Mouse (Mus musculus) cerebellum, adult 2 months (tissue): Measurements from ENCODE around the gene Nup54. TPM values are rescaled to one million over a fixed set of nuclear protein-coding genes. Genes with fewer than 3 reads are reported as not detected.

Source experiments
- DNase-seq, 2 experiments: peaks; one replicate each; pipeline ENCODE4 v3.0.0; 2021
- H3K27ac ChIP-seq: fragments of 200-500 bp; 2 replicates; pipeline ENCODE4 v1.5.1; 2012; ENCODE audit warnings: low read length, control low read depth, inconsistent platforms; ENCODE audit not compliant: insufficient read depth
- H3K27me3 ChIP-seq: fragments of 200-500 bp; 2 replicates; pipeline ENCODE4 v1.6.1; 2012; ENCODE audit warnings: inconsistent platforms, mild to moderate bottlenecking, low read length, moderate library complexity; ENCODE audit not compliant: control insufficient read depth, insufficient read depth
- H3K4me1 ChIP-seq: fragments of 200-500 bp; 2 replicates; pipeline ENCODE4 v1.6.1; 2011; ENCODE audit warnings: low read length; ENCODE audit not compliant: control insufficient read depth, insufficient read depth
- H3K4me3 ChIP-seq: fragments of 200-500 bp; replicated peaks from 2 replicates; pipeline ENCODE3; 2011; ENCODE audit warnings: mild to moderate bottlenecking, low read depth, low read length, control low read depth; ENCODE audit not compliant: insufficient read depth
- CTCF ChIP-seq: fragments of 200-500 bp; IDR thresholded peaks from 2 replicates; pipeline ENCODE4 v1.5.1; 2011; ENCODE audit warnings: low read depth, mild to moderate bottlenecking, control low read depth, low read length, moderate library complexity, borderline replicate concordance; ENCODE audit not compliant: insufficient read depth
- POLR2A ChIP-seq: fragments of 200-500 bp; IDR thresholded peaks from 2 replicates; pipeline ENCODE4 v1.6.1; 2011; ENCODE audit warnings: low read length, control low read depth, borderline replicate concordance; ENCODE audit not compliant: insufficient read depth
- WGBS: fragments of 180-500 bp; shearing (Covaris S2); methylation state at CpG from one replicate; pipeline ENCODE4 v1.1.7; 2018; 5-methylcytosine and 5-hydroxymethylcytosine counted together
- polyA plus RNA-seq: library from polyadenylated mRNA; depleted of rRNA; stranded (reverse); fragments of >200 nt; gene quantifications from 2 replicates; pipeline ENCODE4 v1.2.3, GENCODE M21; 2012

The Nup54 gene
- polyA plus RNA-seq, 1 experiment: 33.0 TPM

GRCm38 (mm10) chr5:92383747-92384146 lies 51.3 kb downstream of the Nup54 start:
- Histone ChIP-seq H3K27me3 (no peaks in the 10 kb centered on the region), H3K4me1 (no peaks in the 10 kb centered on the region), H3K4me3 (no peak overlapping the region), H3K27ac (no peak overlapping the region)
- TF ChIP-seq POLR2A (no peak), CTCF (no peak)
- DNase-seq: no peak
- WGBS: 35% methylated on average over 7 of the region's 7 CpGs

GRCm38 (mm10) chr5:92382349-92382679 lies 52.7 kb downstream of the Nup54 start:
- Histone ChIP-seq H3K4me1 (no peaks in the 10 kb centered on the region), H3K27ac (no peak overlapping the region), H3K4me3 (no peak overlapping the region), H3K27me3 (no peaks in the 10 kb centered on the region)
- TF ChIP-seq POLR2A (no peak), CTCF (no peak)
- DNase-seq: no peak
- 54% methylated on average over 9 of the region's 9 CpGs for WGBS

- no peaks in the 10 kb centered on the region for H3K4me1 ChIP-seq
- H3K27ac ChIP-seq: no peak overlapping the region
- peak; percentile 70 to 74 for DNase-seq
- no peaks in the 10 kb centered on the region for H3K27me3 ChIP-seq
- WGBS: 19% methylated on average over 12 of the region's 12 CpGs
- peak; percentile 65; the same call in 1 of the 2 replicates for TF ChIP-seq CTCF
- no peak for TF ChIP-seq POLR2A
- H3K4me3 ChIP-seq: no peak overlapping the region
These were observed 53.3 kb downstream of the Nup54 start for GRCm38 (mm10) chr5:92381550-92382348.

DNA sequence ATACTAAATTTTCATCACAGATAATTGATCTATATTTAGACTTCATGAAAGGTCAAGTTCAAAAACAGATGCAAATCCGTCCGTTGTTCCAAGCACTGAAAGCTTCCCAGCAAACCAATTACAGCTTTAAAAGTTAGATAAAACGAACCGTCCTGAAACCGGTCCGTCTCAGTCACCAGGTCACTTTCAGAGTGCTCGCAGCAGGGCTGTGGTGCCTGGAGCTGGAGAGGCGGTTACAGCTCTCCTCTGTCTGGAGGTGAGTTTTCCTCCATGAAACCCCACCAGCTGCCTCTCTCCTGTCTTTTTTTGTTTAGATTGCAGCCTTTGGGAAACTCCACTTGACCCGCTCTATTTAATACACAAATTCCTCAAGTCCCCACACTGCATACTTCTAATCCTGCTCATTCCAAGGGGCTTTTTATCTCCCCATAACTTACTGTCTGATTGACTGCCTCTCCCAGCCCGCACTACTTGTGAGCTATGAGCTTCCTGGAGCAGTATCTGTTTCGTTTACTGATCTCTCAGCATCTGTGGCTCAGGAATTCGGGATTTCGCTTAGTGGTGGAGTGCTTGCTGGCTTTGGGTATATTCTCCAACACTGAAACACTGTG lies 58.1 kb downstream of the Nup54 start:
- TF ChIP-seq CTCF (no peak), POLR2A (no peak)
- H3K27me3 ChIP-seq: no peaks in the 10 kb centered on the region
- WGBS: 73% methylated on average over 13 of the region's 13 CpGs

GRCm38 (mm10) chr5:92375368-92375767 lies 59.7 kb downstream of the Nup54 start:
- TF ChIP-seq POLR2A (no peak), CTCF (no peak)
- Histone ChIP-seq H3K27me3 (no peaks in the 10 kb centered on the region), H3K27ac (no peak overlapping the region), H3K4me1 (no peaks in the 10 kb centered on the region), H3K4me3 (no peak overlapping the region)
- DNase-seq: no peak
- WGBS: 84% methylated on average over 17 of the region's 17 CpGs

More for the DNA sequence above, 58.1 kb downstream of the Nup54 start:
- no peak overlapping the region for H3K4me3 ChIP-seq
- no peaks in the 10 kb centered on the region for H3K4me1 ChIP-seq
- no peak overlapping the region for H3K27ac ChIP-seq
- no peak for DNase-seq

DNA sequence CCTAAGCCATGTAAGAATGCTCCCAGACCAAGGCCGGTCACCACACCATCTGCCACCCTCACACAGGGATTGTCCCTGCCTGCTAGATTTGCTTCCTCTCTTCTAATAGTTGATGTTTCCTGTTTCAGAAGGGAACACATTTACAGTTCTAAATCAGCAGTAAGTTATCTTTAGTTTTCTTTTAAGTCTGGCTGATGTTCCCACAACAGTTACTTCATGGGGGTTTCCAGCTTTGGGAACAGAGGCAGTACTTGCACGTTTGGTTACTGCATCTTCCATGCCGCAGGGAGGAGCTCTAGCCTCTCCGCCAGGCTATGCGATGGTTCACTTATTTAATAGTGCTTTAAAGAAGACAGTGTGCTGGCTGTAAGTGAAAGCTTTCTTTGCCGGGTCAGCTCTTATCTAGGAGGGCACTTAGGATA lies 60.3 kb downstream of the Nup54 start:
- H3K27me3 ChIP-seq: no peaks in the 10 kb centered on the region
- H3K4me3 ChIP-seq: no peak overlapping the region
- TF ChIP-seq CTCF (no peak), POLR2A (no peak)
- DNase-seq: peak; percentile 45 to 69
- WGBS: 29% methylated on average over 6 of the region's 6 CpGs
- no peak overlapping the region for H3K27ac ChIP-seq
- no peaks in the 10 kb centered on the region for H3K4me1 ChIP-seq

- no peak for DNase-seq
- Histone ChIP-seq H3K27me3 (no peaks in the 10 kb centered on the region), H3K4me3 (no peak overlapping the region), H3K27ac (no peak overlapping the region), H3K4me1 (peaks cover 16% of the 10 kb centered on the region; the same call in 1 of the 2 replicates)
- WGBS: 90% methylated on average over 2 of the region's 2 CpGs
- TF ChIP-seq CTCF (no peak), POLR2A (no peak)
These were observed 62.4 kb downstream of the Nup54 start for GRCm38 (mm10) chr5:92372605-92373004.

- Histone ChIP-seq H3K27ac (no peak overlapping the region), H3K4me3 (no peak overlapping the region), H3K4me1 (peaks cover 16% of the 10 kb centered on the region; the same call in 1 of the 2 replicates), H3K27me3 (no peaks in the 10 kb centered on the region)
- TF ChIP-seq CTCF (no peak), POLR2A (no peak)
- DNase-seq: no peak
- 75% methylated on average over 14 of the region's 14 CpGs for WGBS
These were observed 63.5 kb downstream of the Nup54 start for GRCm38 (mm10) chr5:92371361-92371976.
